Mouse (Mus musculus) liver, embryonic 13.5 days (tissue): Measurements from ENCODE around the gene Il17rb. TPM values are rescaled to one million over a fixed set of nuclear protein-coding genes. Genes with fewer than 3 reads are reported as not detected.
A peak's percentile ranks its signal among the peaks of the same experiment; 100 is the strongest.

Source experiments
- ATAC-seq: fragments of 200-750 bp; cut with Nextera tagmentation; 2 replicates; pipeline ENCODE4 v1.8.0; 2017; ENCODE audit warnings: low read depth, mild to moderate bottlenecking, moderate number of reproducible peaks, moderate library complexity
- DNase-seq: peaks from one replicate; pipeline ENCODE4 v3.0.0; 2022
- H3K27ac ChIP-seq: fragments of 300-500 bp; sonication (generic); 2 replicates; pipeline ENCODE4 v1.5.1; 2015; ENCODE audit warnings: moderate library complexity, mild to moderate bottlenecking, inconsistent platforms
- H3K27me3 ChIP-seq: fragments of 300-500 bp; sonication (generic); 2 replicates; pipeline ENCODE4 v1.6.1; 2015; ENCODE audit warnings: mild to moderate bottlenecking, inconsistent platforms
- H3K36me3 ChIP-seq: fragments of 300-500 bp; sonication (generic); 2 replicates; pipeline ENCODE4 v1.6.1; 2015; ENCODE audit warnings: mild to moderate bottlenecking, inconsistent platforms
- H3K4me1 ChIP-seq: fragments of 300-500 bp; sonication (generic); replicated peaks from 2 replicates; pipeline ENCODE4 v1.6.1; 2015; ENCODE audit warnings: inconsistent platforms
- H3K4me2 ChIP-seq: fragments of 300-500 bp; sonication (generic); 2 replicates; pipeline ENCODE4 v1.6.1; 2015; ENCODE audit warnings: inconsistent platforms, mild to moderate bottlenecking, moderate library complexity
- H3K4me3 ChIP-seq: fragments of 300-500 bp; sonication (generic); replicated peaks from 2 replicates; pipeline ENCODE4 v1.5.1; 2015; ENCODE audit warnings: mild to moderate bottlenecking, inconsistent platforms
- H3K9ac ChIP-seq: fragments of 300-500 bp; sonication (generic); 2 replicates; pipeline ENCODE4 v1.6.1; 2015; ENCODE audit warnings: mild to moderate bottlenecking, inconsistent platforms
- H3K9me3 ChIP-seq: fragments of 300-500 bp; sonication (generic); replicated peaks from 2 replicates; pipeline ENCODE4 v1.6.1; 2016; ENCODE audit warnings: inconsistent platforms
- WGBS: fragments of 180-500 bp; shearing (Covaris S2); methylation state at CpG from one replicate; pipeline ENCODE4 v1.1.7; 2015; ENCODE audit not compliant: insufficient replicate concordance; 5-methylcytosine and 5-hydroxymethylcytosine counted together
- polyA plus RNA-seq: library from polyadenylated mRNA; unstranded; fragments of >200 nt; fragmentation: Nextera tagmentation; extraction: Ambion mirVana; gene quantifications from 2 replicates; pipeline ENCODE4 v1.2.1, GENCODE M21; 2015

Il17rb gene
- 0.67 and 0.69 TPM in 2 replicates for polyA plus RNA-seq

- ATAC-seq (peak; percentile 63), DNase-seq (no peak)
- peaks cover 9% of the 10 kb centered on the region; the same call in 1 of the 2 replicates for H3K4me1 ChIP-seq
- no peaks in the 10 kb centered on the region for H3K36me3 ChIP-seq
- no peaks in the 10 kb centered on the region for H3K9me3 ChIP-seq
- no peak within 1 kb of the TSS for H3K27ac ChIP-seq
- peak within 1 kb of the TSS; percentile 62 for H3K4me2 ChIP-seq
- H3K4me3 ChIP-seq: peak within 1 kb of the TSS; percentile 47
- H3K27me3 ChIP-seq: peaks cover 29% of the 10 kb centered on the region
- WGBS: 11% methylated on average over 51 of the region's 54 CpGs
- H3K9ac ChIP-seq: peak within 1 kb of the TSS; percentile 43; the same call in 1 of the 2 replicates
These were observed at the start of gene Il17rb, which contains the start of gene Chdh for GRCm38 (mm10) chr14:30008733-30009575. Gene Il17rb, minus strand, starts transcription at chr14:30008896. Gene Chdh, plus strand, starts transcription at chr14:30009023.

- no peak overlapping the region for H3K4me2 ChIP-seq
- 64% methylated on average over 13 of the region's 13 CpGs for WGBS
- no peaks in the 10 kb centered on the region for H3K27me3 ChIP-seq
- no peaks in the 10 kb centered on the region for H3K9me3 ChIP-seq
- no peaks in the 10 kb centered on the region for H3K4me1 ChIP-seq
- H3K9ac ChIP-seq: no peak overlapping the region
- H3K36me3 ChIP-seq: no peaks in the 10 kb centered on the region
- DNase-seq (no peak), ATAC-seq (no peak)
- H3K4me3 ChIP-seq: no peak overlapping the region
- H3K27ac ChIP-seq: no peak overlapping the region
These were observed 47.5 kb upstream of the Il17rb start for GRCm38 (mm10) chr14:30056031-30056766.

GRCm38 (mm10) chr14:30054922-30055321 is 46.2 kb upstream of the Il17rb start:
- WGBS: 51% methylated on average over 7 of the region's 7 CpGs
- Histone ChIP-seq H3K27me3 (no peaks in the 10 kb centered on the region), H3K27ac (no peak overlapping the region), H3K4me2 (no peak overlapping the region), H3K4me3 (no peak overlapping the region), H3K9me3 (no peaks in the 10 kb centered on the region), H3K4me1 (no peaks in the 10 kb centered on the region), H3K36me3 (no peaks in the 10 kb centered on the region), H3K9ac (no peak overlapping the region)
- no peak for DNase-seq
- ATAC-seq: no peak

- Histone ChIP-seq H3K4me2 (no peak overlapping the region), H3K9ac (no peak overlapping the region), H3K36me3 (no peaks in the 10 kb centered on the region), H3K9me3 (no peaks in the 10 kb centered on the region), H3K4me1 (no peaks in the 10 kb centered on the region), H3K27me3 (no peaks in the 10 kb centered on the region), H3K27ac (no peak overlapping the region), H3K4me3 (no peak overlapping the region)
- ATAC-seq (no peak), DNase-seq (no peak)
- WGBS: 73% methylated on average over 8 of the region's 8 CpGs
These were observed 41.6 kb upstream of the Il17rb start for GRCm38 (mm10) chr14:30050280-30050679.

GRCm38 (mm10) chr14:30048049-30048448 is 39.4 kb upstream of the Il17rb start:
- DNase-seq (no peak), ATAC-seq (no peak)
- 52% methylated on average over 3 of the region's 3 CpGs for WGBS

GRCm38 (mm10) chr14:30046976-30047375 is 38.3 kb upstream of the Il17rb start:
- Histone ChIP-seq H3K27ac (no peak overlapping the region), H3K9ac (no peak overlapping the region), H3K36me3 (no peaks in the 10 kb centered on the region), H3K27me3 (no peaks in the 10 kb centered on the region), H3K4me2 (no peak overlapping the region), H3K4me1 (no peaks in the 10 kb centered on the region), H3K4me3 (no peak overlapping the region), H3K9me3 (no peaks in the 10 kb centered on the region)
- WGBS: 78% methylated on average over 4 of the region's 4 CpGs
- no peak for ATAC-seq
- no peak for DNase-seq

More at GRCm38 (mm10) chr14:30048049-30048448, 39.4 kb upstream of the Il17rb start:
- H3K27ac ChIP-seq: no peak overlapping the region
- H3K9ac ChIP-seq: no peak overlapping the region
- H3K9me3 ChIP-seq: no peaks in the 10 kb centered on the region
- no peaks in the 10 kb centered on the region for H3K27me3 ChIP-seq
- no peaks in the 10 kb centered on the region for H3K36me3 ChIP-seq
- no peaks in the 10 kb centered on the region for H3K4me1 ChIP-seq
- no peak overlapping the region for H3K4me3 ChIP-seq
- no peak overlapping the region for H3K4me2 ChIP-seq

GRCm38 (mm10) chr14:30045704-30046220 is 37.1 kb upstream of the Il17rb start:
- Histone ChIP-seq H3K36me3 (no peaks in the 10 kb centered on the region), H3K9ac (no peak overlapping the region), H3K4me3 (no peak overlapping the region), H3K4me2 (no peak overlapping the region), H3K27ac (no peak overlapping the region), H3K27me3 (no peaks in the 10 kb centered on the region), H3K9me3 (no peaks in the 10 kb centered on the region), H3K4me1 (no peaks in the 10 kb centered on the region)
- 61% methylated on average over 8 of the region's 8 CpGs for WGBS
- ATAC-seq (no peak), DNase-seq (no peak)

GRCm38 (mm10) chr14:30045239-30045638 is 36.5 kb upstream of the Il17rb start:
- 78% methylated on average over 10 of the region's 10 CpGs for WGBS
- H3K27ac ChIP-seq: no peak overlapping the region
- no peak overlapping the region for H3K4me3 ChIP-seq
- H3K9me3 ChIP-seq: no peaks in the 10 kb centered on the region
- ATAC-seq (no peak), DNase-seq (no peak)
- no peaks in the 10 kb centered on the region for H3K4me1 ChIP-seq
- H3K36me3 ChIP-seq: no peaks in the 10 kb centered on the region
- no peak overlapping the region for H3K4me2 ChIP-seq
- H3K27me3 ChIP-seq: no peaks in the 10 kb centered on the region
- no peak overlapping the region for H3K9ac ChIP-seq

- DNase-seq: no peak
- H3K9me3 ChIP-seq: no peaks in the 10 kb centered on the region
- WGBS: 65% methylated on average over 7 of the region's 7 CpGs
These were observed 34.8 kb upstream of the Il17rb start for GRCm38 (mm10) chr14:30043356-30043940.

GRCm38 (mm10) chr14:30041836-30042235 is 33.1 kb upstream of the Il17rb start:
- no peak overlapping the region for H3K27ac ChIP-seq
- 63% methylated on average over 9 of the region's 9 CpGs for WGBS
- DNase-seq: no peak
- no peaks in the 10 kb centered on the region for H3K27me3 ChIP-seq
- H3K4me3 ChIP-seq: no peak overlapping the region
- H3K9ac ChIP-seq: no peak overlapping the region
- no peak overlapping the region for H3K4me2 ChIP-seq
- no peaks in the 10 kb centered on the region for H3K4me1 ChIP-seq
- H3K36me3 ChIP-seq: no peaks in the 10 kb centered on the region
- no peak for ATAC-seq
- no peaks in the 10 kb centered on the region for H3K9me3 ChIP-seq

More at GRCm38 (mm10) chr14:30043356-30043940, 34.8 kb upstream of the Il17rb start:
- H3K36me3 ChIP-seq: no peaks in the 10 kb centered on the region
- H3K4me3 ChIP-seq: no peak overlapping the region
- H3K9ac ChIP-seq: no peak overlapping the region
- H3K27ac ChIP-seq: no peak overlapping the region
- no peak overlapping the region for H3K4me2 ChIP-seq
- no peak for ATAC-seq
- no peaks in the 10 kb centered on the region for H3K4me1 ChIP-seq
- H3K27me3 ChIP-seq: no peaks in the 10 kb centered on the region

GRCm38 (mm10) chr14:30039413-30039812 is 30.7 kb upstream of the Il17rb start:
- Histone ChIP-seq H3K4me3 (no peak overlapping the region), H3K9ac (no peak overlapping the region), H3K4me2 (no peak overlapping the region), H3K36me3 (no peaks in the 10 kb centered on the region), H3K9me3 (no peaks in the 10 kb centered on the region), H3K27ac (no peak overlapping the region), H3K27me3 (no peaks in the 10 kb centered on the region), H3K4me1 (no peaks in the 10 kb centered on the region)
- ATAC-seq (no peak), DNase-seq (no peak)
- WGBS: 45% methylated on average over 4 of the region's 4 CpGs
